Mouse (Mus musculus) frontal cortex, postnatal 36 days (tissue): ENCODE measurements at regions not wholly inside any gene's neighbourhood (a gene's known extent, or its start where the extent isn't known, plus 50 kb on each side); places are given as distances from the start of the nearest gene placed in this dataset.

Experiments
- DNase-seq, 2 experiments: peaks; one replicate each; pipeline ENCODE4 v3.0.0; 2022; ENCODE audit warnings: low spot score in 2 of 2

- DNase-seq: no peak
These were observed 68.9 kb downstream of the Tbx3 start for GRCm38 (mm10) chr5:119739386-119739785.

- peak; percentile 50 to 54 for DNase-seq
These were observed 70.6 kb downstream of the Tbx3 start for GRCm38 (mm10) chr5:119741116-119741515.

- no peak for DNase-seq
These were observed 73.3 kb downstream of the Tbx3 start for GRCm38 (mm10) chr5:119743733-119744132.

GRCm38 (mm10) chr5:119747038-119747437 lies 76.6 kb downstream of the Tbx3 start:
- DNase-seq: no peak

GRCm38 (mm10) chr5:119748667-119749066 lies 78.2 kb downstream of the Tbx3 start:
- no peak for DNase-seq

GRCm38 (mm10) chr5:119749153-119749552 lies 78.7 kb downstream of the Tbx3 start:
- DNase-seq: no peak

GRCm38 (mm10) chr5:119755782-119756181 lies 76.7 kb upstream of the Tbx5 start:
- no peak for DNase-seq

- DNase-seq: no peak
These were observed 73.6 kb upstream of the Tbx5 start for GRCm38 (mm10) chr5:119758880-119759279.

GRCm38 (mm10) chr5:119762102-119762501 lies 70.4 kb upstream of the Tbx5 start:
- DNase-seq: no peak

GRCm38 (mm10) chr5:119763337-119763736 lies 69.1 kb upstream of the Tbx5 start:
- DNase-seq: no peak

- DNase-seq: no peak
These were observed 66.1 kb upstream of the Tbx5 start for GRCm38 (mm10) chr5:119766372-119766771.

- DNase-seq: no peak
These were observed 61.5 kb upstream of the Tbx5 start for GRCm38 (mm10) chr5:119770951-119771350.

- no peak for DNase-seq
These were observed 56.2 kb upstream of the Tbx5 start for GRCm38 (mm10) chr5:119776106-119776887.

- DNase-seq: peak in 1 of 2 experiments; percentile 32
These were observed 54.6 kb upstream of the Tbx5 start for GRCm38 (mm10) chr5:119777836-119778235.

GRCm38 (mm10) chr5:119781375-119781774 lies 51.1 kb upstream of the Tbx5 start:
- no peak for DNase-seq
